Mouse (Mus musculus): Measurements from ENCODE around the gene Mgat5. TPM values are rescaled to one million over a fixed set of nuclear protein-coding genes. Genes with fewer than 3 reads are reported as not detected.

The Mgat5 gene
- total RNA-seq, 2 experiments from 2014 or later: 71.4 to 81.8 TPM

GRCm38 (mm10) chr1:127325601-127326198 lies 120.9 kb downstream of the Mgat5 start:
- no peak for ATAC-seq (replicated peaks; ENCODE audit: poor library complexity)

DNA sequence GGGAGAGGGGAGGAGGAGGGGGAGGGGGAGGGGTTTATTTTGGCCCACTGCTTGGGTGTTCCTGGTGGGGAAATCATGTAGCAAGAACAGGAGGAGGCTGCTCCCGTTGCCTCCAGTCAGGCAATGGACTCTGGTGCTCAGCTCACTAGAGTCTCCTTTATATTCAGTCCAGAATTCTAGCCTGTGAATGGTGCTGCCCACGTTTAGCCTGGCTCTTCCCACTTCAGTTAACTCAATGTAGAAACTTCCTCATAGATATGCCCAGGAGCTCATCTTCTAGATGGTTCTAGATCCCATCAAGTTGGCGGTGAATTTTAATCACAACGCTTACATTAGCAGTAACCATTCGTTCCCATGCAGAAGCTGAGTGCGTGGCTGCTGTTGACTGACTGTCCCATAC lies 123.0 kb downstream of the Mgat5 start:
- no peak for ATAC-seq (replicated peaks; ENCODE audit: poor library complexity)

DNA sequence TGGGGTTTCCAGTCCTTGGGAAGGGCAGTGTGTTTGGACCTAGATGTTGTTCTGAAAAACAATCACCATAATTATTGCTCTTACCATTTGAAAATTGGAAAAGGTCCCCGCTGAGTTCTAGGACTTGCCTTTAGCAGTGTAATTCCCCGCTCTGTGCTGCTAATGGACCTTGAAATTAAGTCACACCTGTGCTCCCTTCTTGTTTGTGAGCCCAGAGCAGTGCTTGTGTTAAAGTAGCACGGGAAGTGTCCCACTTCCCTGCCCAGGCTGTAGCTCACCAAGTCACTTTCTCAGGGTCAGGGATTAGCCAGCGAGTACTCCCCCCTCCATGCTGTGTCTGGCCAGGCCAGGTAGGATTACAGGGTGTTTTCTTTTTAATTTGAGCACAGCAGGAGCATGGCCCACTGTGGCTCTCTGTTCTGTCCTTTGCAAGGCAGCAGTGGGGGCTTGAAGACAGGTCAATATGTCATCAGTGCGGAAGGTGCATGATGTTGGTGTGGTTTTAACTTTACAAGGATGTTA lies 123.6 kb downstream of the Mgat5 start:
- ATAC-seq (replicated peaks; ENCODE audit: poor library complexity): no peak

- no peak for ATAC-seq (replicated peaks; ENCODE audit: poor library complexity)
Measured at GRCm38 (mm10) chr1:127329810-127330209, 125.0 kb downstream of the Mgat5 start.

DNA sequence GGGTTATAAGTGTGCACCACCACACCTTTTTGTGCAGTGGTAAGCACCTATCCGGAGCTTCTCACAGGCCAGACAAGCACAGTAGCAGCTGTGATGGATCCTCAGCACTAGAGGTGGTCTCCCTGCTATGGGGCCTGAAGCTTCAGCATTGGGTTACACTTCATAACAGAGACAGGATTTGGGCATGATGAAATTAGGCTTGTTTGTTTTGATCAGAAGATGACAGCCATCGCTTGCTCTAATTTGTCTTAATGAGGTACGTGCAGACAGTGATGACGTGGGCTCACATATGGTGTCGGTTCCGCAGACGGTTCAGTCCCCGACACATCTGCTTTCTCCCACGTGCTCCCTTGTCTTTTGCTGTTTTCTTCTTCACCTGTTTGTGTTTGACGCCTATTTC lies 132.9 kb downstream of the Mgat5 start:
- no peak for ATAC-seq (replicated peaks; ENCODE audit: poor library complexity)

DNA sequence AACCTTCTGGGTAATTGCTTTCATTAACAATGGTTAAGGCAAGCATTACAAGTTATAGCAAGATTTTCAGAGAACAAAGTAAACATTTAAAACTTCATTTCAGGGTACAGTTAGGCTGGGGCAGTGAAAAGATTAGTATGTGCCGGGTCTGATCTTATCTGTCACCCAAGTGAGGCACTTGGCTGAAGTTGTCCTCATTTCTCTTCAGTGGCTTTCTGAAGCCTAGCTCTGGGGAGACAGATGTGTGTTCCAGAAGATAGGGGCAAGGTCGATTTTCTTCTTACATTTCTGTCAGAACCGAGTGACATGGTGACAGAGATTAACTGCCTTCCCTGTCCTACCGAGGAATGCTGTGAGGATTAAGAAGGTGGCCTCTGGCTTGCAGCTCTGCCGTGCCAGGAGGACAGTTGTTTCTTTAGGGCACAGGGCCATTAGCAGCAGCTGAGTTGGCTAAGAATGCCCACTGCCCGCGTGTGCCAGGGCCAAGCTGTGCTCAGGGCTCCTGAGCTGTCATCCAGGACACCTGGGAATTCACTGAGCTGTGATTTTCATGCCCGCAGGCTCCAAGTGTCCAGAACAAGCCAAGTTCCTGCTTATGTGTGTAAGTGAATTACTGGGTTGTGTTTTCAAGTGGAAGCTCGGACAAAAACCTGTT lies 134.1 kb downstream of the Mgat5 start:
- peak; percentile 53 for ATAC-seq (replicated peaks; ENCODE audit: poor library complexity)

DNA sequence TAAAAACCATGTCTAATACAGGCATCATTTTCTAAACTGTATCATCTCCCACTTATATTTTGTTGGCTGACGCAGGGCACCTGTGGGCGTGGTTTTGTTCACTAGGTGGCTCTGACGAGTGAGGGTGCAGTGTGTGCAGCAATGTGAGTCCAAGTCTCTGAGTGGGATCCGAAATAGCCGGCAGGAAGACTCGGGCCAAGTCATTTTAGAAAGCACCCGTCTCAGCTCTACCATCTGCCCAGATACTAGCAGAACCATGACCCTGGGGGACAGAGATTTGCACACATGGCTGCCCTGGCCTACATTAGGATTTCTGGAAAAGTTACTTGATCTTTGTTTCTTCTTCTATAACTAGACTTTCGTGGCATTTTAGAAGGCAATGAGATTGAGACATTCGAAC lies 135.5 kb downstream of the Mgat5 start:
- ATAC-seq (replicated peaks; ENCODE audit: poor library complexity): no peak

DNA sequence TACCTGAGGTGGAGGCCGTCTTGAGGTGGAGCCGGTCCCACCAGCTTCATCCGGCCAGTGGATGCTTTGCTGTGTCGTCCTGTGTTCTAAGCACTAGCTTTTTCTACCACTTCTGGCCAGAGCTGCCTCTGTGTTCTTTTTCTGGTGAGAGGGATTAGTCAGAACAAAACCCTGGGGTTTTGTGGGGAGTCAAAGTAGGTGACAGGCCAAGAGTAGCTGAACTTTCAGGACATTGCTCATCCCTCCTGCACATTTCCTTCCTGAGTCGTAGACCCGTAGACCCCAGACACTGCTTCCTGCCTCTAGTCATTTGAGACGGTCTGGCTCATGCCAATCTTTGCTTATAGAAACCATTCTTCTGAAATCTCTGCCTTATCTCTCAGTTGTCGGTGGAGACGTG lies 140.1 kb downstream of the Mgat5 start:
- ATAC-seq (replicated peaks; ENCODE audit: poor library complexity): no peak

DNA sequence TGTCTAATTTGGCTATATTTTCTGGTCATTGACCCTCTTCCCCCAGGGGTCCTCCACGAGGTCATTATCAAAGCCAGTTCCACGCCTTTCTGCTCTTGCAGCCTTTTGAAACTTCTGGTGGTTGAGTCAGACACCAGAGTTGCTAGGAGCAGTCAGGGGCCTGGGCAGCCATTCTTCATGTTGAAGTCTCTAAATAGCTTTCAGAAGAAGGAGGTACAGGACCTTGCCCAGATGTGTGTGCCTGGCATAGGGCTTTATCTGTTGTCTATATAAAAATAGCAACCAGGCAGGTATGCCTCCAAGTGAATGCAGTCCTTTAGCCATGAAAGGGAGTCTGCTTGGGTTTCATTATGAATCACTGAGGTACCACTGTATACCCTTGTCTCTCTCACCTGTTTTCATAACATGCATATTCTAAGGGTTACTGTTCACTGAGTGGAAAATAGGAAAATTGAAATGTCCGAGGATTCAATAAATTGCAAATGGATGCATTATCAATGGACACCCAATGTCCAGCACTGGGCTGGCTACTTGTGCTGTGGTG lies 141.9 kb downstream of the Mgat5 start:
- ATAC-seq (replicated peaks; ENCODE audit: poor library complexity): no peak

DNA sequence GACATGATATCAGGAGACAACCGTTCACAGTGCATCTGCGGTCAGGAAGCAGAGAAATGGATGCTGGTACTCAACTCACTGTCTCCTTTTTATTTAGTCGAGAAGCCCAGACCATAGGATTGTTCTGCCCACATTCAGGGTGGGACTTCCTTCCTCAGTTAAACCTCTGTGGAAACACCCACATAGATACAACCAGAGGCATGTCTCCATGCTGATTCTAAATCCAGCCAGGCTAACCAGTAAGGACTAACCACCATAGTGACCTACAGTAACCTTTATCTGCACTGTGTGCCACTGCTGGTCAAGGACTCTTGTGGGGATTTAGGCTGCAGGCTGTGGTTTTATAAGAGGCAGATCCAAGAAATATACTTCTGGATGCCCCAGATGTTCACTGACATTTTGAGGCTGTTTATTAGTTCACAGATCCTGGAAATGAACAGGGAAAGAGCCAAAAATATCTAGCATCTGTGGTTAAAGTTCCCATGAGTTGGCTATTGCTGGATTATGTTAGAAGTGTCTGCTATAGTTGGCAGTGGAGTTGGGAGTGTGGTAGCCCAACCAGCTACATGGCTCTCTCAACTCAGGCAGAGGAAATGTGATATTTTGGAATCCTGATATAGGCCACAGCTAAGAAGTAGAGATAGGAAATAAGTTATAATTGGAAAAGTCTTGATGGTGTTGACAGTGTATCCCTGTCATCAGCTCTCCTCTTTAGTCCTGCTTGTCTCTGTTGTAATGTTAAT lies 143.2 kb downstream of the Mgat5 start:
- ATAC-seq (replicated peaks; ENCODE audit: poor library complexity): peak; percentile 19

DNA sequence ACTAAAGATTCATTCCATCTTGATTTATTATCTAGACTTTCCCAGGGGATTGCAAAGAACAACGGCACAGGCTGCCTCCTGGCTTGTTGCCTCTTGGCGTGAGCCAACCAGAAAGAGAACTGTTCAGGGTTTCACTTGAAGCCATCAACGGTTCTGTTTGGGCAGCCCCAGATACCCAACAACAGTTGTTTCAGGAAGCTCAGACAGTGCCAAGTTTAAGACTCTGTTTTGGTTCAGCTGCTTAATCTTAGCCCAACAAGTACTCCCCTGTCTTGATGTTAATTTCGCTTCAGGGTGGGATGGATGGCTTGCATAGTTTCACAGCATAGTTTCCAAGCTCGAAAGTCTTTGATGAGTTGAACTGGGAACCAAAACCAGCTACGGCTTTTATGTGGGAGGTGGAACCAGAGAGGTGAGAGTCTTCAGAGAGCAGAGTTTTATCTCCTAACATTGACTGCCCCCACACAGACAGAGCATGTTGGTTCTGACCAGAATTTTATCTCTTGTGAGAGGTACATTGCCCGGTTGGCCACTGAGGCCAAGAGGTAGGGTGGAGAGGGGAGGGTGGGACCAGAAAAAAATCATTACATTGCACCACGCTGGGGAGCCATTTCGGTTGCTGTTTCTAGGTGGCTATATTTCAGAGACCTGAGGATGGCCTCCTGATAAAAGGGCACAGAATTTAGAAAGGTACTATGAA lies 144.0 kb downstream of the Mgat5 start:
- ATAC-seq (replicated peaks; ENCODE audit: poor library complexity): peak; percentile 41

DNA sequence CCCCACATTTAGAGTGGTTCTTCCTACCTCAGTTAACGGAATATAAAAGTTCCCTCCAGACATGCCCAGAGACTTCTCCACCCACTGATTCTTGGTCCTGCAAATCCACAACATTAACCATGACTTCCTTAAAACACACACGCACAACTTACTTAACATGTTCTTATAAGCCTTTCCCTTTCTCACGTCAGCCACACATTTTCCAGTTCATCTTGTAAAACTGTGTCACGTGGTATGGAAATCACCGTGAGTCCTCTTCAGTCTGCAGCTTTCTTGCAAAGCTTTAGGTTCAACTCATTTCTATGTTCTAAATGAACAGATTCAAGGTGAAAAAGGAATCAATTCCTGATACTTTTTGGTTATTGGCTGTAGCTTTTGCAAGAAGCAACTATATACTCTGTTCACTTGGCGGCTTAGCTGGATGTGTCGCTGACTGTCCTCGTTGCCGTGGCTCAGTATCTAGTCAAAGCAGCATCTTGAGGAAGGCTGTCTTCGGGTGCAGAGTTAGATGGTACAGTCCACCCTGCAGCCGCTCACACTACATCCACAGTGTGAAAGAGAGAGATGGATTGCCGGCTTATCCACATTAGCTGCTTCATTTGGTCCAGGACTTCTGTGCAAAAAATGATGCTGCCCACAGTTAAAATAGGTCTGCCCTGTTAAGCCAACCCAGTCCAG lies 146.7 kb downstream of the Mgat5 start:
- no peak for ATAC-seq (replicated peaks; ENCODE audit: poor library complexity)

DNA sequence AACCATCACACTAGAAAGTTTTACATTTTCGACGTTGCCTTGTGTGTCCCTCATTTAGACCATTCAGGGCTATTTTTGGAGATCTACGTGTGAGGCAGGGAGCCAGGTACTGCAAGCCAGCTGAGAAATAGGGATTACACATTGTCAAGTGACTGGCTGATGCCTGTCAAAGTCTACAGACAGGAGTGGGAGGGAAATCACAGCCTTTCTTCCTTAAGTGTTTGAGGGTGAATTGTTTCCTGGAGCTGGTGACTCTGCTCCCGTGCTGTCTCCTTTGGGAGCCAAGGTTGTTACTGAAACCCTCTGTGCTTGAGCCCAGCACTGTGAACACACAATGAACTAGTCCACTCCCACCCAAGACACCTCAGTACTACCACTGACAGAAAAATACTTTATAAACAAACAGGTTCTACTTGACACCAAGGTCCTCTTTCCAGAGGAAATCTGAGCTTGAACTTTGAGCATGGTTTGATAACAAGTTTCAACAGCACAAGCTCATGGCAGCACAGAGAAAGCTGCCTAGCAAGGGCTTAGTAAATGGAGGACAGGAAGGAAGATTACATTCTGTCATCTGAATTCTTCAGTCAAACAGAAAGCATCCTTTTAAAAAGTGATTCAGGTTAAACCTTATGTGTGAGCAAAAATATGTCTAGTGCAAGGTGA lies 147.4 kb downstream of the Mgat5 start:
- ATAC-seq (replicated peaks; ENCODE audit: poor library complexity): no peak

DNA sequence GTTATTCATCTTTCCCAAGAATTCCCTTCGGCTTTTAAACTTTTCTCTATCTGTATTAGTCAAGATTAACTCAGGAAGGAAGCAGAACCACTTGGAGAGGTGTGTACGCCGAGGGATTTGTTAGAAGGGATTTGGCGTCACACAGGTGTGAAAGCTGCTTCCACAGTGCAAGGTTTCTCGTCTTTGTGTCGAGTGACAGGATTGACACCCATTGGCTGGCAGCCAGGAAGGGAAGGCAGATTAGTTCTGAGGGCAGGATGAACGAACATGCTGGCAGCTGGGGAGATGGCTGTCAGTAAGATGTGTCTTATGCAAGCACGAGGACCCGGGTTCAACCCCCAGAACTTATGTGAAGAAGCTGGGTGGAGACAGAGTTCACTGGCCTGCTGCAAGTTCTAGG lies 148.6 kb downstream of the Mgat5 start:
- no peak for ATAC-seq (replicated peaks; ENCODE audit: poor library complexity)

- no peak for ATAC-seq (replicated peaks; ENCODE audit: poor library complexity)
Measured at GRCm38 (mm10) chr1:127354152-127354551, 149.3 kb downstream of the Mgat5 start.

DNA sequence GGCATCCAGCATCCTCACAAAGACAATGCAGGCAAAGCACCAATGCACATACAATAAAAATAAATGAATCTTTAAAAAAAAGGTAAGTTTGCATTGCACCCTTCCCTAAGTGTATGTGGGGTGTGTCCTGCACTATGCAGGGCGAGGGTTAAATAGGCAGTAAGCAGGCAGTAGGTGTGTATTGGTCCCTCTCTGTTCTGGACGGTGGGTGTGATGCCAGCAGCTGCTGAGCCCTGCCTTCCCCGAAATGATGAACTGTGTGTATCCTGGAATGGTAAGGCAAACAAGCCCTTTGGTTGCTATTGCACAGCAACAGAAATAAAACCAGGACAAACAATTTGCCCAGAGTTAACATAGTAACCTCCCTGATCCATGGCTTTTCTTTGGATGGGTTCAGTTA lies 150.2 kb downstream of the Mgat5 start:
- no peak for ATAC-seq (replicated peaks; ENCODE audit: poor library complexity)

DNA sequence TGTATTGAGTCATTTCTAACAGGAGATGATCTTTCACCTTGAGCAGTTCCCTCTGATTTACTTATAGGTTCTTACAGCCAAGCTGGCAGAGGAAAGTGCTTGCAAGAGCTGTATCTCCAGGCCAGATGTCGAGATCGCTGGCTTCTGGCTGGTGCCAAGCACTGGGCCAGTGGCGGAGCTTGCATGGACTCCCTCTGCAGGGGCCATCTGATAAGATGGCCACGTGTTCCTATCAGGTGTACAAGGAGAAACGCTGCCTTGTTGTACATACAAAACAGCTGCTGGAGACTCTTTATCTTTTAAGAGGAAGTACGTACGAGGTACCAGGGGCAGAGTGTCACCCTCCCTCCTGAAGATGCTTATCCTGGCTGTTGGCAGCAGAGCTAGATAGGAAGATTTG lies 158.8 kb downstream of the Mgat5 start:
- ATAC-seq (replicated peaks; ENCODE audit: poor library complexity): peak; percentile 85

DNA sequence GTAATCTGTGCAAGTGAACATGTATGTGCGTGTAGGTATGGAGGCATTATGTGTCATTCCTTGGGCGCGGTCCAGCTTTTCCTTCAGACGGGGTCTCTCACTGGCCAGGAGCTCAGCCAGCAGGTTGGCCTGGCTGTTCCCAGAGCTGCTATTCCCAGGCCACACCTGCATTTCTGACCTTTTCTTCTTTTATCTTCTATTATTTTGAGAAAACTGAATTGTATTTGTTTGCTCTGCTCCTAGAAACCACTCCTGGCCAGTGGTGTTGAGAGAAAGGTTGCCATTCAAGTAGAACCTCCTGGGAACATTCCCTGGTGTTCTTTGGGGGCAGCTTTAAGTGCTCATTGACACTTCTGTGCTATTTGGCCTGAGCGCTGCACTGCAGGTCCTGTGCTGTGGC lies 160.9 kb downstream of the Mgat5 start:
- no peak for ATAC-seq (replicated peaks; ENCODE audit: poor library complexity)

GRCm38 (mm10) chr1:127366111-127366510 lies 161.3 kb downstream of the Mgat5 start:
- no peak for ATAC-seq (replicated peaks; ENCODE audit: poor library complexity)

DNA sequence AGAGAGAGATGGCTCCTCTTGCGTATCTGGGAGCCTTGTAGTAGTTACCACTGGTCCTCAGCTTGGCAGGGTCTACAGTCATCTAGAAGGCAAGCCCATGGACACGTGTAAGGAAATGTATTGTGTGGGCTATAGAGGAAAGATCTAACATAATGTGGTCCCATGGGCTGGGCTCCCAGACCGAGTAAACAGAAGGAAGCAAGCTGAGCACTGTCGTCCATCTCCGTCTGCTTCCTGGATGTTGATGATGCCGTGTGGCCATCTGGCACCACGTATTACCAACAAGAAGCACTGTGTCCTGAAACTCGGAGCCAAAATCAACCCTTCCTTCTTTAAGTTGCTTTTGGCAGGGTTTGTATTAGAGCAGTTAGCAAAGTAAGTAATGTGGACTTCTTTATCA lies 163.7 kb downstream of the Mgat5 start:
- ATAC-seq (replicated peaks; ENCODE audit: poor library complexity): no peak

All from megakaryocyte progenitor cell, adult 5-6 weeks (primary cell).